Mouse (Mus musculus): ENCODE data around the gene Dpm1.
A peak's percentile ranks its signal among the peaks of the same experiment; 100 is the strongest.

The Dpm1 gene

DNA sequence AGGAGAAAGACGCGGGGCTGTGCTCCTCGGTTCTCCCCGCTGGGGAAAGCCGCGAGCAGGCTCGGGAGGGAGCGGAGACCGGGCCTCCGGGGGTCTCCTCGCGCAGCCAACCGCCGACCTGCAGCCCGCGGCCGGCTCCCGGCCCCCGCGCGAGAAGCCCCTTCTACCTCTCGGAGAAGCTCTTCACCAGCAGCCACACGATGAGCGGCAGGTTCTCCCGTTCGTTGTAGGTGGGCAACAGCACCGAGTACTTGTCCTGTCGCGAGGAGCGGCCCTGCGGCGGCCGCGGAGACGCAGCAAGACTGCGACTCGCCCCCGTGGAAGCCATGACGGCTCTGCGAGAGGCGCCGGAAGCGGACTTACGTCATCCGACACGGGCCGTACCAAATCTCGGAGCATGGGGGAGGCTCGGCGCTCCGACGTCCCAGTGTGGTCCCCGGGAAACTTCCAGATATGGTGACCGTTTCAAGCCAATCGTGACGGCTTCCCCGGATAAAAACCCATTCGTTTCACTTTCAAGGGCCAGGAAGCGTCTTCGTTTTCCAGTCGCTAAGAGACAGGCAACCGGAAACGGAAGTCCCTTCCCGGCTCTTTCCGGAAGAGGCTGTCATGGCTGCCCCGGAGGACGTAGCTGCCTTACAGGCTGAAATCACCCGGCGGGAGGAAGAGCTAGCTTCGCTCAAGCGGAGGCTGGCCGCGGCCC is at the start of gene Dpm1, which contains the start of the genes Gm20716 and Mocs3:
Gene Dpm1, minus strand, starts transcription at position 566 of the 703 bp plus-strand sequence.
Gene Gm20716, minus strand, starts transcription at position 339 of the 703 bp plus-strand sequence.
Gene Mocs3, plus strand, starts transcription at position 597 of the 703 bp plus-strand sequence.
- DNase-seq: peak; percentile 85 to 90

DNA sequence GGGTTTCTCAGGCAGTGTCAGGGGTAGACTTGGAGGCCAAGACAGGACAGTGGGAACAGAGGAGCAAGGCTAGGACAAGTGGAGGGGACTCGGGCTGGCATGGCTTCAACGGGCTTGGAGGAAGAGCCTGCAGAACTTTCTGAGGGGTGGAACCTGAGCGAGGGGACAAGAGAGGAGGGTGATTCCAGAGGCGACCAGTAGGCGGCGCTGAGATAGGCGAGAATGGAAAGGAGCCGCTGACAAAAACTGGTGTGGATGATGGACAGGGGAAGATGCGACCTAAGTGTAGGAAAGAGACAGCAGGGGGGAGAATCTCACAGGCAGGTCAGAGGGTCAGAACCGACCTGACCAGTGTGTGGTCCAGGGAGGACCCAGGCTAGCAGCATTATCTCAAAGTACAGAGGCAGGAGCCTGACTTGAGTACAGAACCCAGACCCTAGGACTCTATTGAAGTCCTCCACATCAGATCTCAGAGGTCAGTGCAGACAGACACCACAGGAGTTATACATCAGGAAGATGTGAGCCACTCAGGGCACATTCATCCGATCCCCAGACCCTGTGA is 44.1 kb upstream of the Dpm1 start:
- DNase-seq: peak; percentile 64 to 84

DNA sequence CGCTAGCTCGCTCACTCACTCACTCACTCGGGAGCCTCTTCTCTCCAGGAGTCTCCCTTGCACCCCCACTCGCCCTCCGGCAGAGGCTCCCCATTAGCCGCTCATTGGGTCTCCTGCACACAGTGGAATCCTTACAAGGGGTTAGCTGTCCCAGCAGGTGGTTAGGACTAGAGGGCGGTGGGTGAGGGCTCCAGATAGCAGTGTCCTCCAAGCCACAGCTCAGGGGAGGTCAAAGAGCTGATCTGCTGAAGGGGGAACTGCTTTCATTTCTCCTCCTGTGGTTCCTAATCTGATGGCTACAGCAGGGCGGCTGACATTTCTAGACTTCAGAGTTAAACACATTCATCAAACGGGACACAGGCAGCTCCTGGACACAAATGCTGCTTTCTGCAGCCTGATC is 43.0 kb upstream of the Dpm1 start:
- DNase-seq: no peak

GRCm38 (mm10) chr2:168268033-168268432 is 37.6 kb upstream of the Dpm1 start:
- DNase-seq: peak in 1 of 2 experiments; percentile 51

DNA sequence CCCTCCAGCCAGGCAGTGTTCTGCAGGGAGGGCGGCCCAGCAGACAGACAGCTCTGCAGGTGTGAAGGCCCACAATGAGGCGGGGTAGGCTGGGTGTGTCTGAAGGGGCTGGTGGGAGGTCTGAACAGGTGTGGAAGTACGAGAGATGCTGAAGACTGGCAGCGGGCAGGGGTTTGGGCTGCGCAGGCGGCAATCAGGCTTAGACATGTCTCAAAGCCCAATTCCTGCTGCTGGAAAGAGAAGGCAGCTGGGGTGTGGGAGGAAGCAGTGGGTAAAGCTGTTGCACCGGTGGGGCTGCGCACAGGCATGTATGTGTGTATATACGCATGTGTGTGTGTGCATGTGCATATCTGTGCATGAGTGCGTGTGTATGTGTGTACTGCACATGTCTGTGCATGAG is 30.5 kb upstream of the Dpm1 start:
- DNase-seq: no peak

- DNase-seq: no peak
These were observed 29.7 kb upstream of the Dpm1 start for GRCm38 (mm10) chr2:168260124-168260523.

DNA sequence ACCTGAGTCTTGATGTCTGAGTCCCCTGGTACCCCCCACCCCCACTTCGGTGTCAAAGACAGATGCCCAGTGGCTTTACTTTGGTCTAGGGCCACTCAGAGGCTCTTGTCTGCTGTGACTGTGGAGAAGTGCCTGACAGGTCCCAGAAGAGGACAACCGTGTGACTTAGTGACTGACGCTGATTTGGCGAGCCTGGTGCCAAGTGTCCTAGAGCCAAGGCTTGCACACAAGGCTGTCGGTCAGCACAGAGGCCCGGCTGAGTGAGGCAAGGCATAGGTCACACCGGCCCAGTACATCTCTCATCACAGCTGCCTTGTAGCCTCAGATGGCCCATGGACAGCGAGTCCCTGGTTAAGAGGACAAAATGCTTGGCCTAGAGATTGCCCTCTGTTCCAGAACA is 28.7 kb upstream of the Dpm1 start:
- DNase-seq: no peak

DNA sequence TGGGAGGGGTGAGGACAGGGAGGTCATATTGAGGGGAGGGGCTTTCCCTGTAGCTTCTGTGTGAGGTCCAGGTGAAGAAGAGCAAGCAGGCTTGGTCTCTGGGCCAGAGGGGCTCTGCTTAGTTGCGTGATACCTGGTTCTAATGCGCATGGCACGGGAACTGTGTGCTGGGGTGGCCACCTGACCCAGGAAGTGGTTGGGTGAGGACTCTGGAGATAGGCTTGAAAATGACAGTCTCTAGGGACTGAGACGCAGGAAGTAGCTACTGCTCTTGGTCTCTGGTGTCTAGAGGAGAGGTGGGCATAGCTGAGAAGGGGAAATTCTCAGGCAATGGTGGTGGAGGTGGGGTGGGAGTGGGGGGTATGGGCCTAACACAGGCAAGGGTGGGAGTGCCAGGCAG is 26.8 kb upstream of the Dpm1 start:
- no peak for DNase-seq

- DNase-seq: peak; percentile 60 to 76
These were observed 26.1 kb upstream of the Dpm1 start for GRCm38 (mm10) chr2:168256506-168256905.

DNA sequence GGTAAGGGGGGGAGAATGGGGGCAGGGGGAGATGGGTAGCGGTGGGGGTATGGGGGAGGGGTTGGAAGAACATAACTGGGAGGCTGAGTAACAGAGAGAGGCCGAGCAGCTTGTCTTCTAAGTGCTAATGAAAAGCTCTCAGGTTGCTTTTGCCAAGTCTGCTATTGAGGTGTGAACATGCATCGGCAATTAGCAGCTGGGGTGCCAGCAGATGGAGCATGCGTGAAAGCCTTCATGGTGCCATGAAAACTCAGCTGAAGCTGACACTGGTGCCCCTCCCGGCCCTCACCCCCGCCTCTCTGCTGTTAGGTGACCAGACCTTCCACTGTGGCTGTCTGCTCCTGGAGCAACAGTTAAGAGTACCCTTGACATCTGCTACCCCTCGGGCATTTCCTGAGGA is 23.4 kb upstream of the Dpm1 start:
- no peak for DNase-seq

DNA sequence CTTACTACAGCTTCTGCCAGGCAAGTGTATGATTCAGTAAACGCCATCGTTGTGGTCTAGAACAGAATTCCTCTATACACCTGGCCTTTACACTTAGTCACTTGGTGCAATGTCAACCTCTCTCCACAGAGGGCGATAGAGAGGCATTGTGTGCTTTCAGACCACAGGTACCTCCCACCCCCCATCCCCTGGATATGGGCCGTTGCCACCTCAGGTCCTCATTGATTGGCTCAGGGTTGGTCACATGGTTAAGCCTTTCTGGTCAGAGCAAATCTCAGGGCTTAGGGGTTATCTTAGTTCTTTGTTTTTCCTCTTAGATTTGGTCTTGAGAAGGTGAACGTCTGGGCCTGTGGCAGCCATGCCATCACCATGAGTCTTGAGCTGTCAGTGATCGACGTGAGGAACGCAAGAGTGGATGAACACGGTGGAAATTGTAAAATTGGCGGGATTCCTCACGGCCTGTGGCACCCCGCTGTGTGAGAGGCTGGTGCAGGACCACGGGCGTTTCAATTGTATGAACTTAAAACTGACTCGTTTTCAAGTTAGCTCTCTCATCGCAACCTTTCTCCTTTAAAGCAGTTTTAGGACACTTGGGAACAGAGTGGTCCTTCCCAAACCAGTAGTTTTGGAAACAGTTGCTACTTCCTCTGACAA is 22.4 kb upstream of the Dpm1 start:
- peak in 1 of 2 experiments; percentile 49 for DNase-seq

- DNase-seq: peak; percentile 83 to 94
These were observed 19.9 kb upstream of the Dpm1 start for GRCm38 (mm10) chr2:168250270-168250669.

- DNase-seq: peak in 1 of 2 experiments; percentile 13
These were observed 18.5 kb upstream of the Dpm1 start for GRCm38 (mm10) chr2:168248856-168249245.

GRCm38 (mm10) chr2:168248167-168248855 is 17.9 kb upstream of the Dpm1 start:
- no peak for DNase-seq

DNA sequence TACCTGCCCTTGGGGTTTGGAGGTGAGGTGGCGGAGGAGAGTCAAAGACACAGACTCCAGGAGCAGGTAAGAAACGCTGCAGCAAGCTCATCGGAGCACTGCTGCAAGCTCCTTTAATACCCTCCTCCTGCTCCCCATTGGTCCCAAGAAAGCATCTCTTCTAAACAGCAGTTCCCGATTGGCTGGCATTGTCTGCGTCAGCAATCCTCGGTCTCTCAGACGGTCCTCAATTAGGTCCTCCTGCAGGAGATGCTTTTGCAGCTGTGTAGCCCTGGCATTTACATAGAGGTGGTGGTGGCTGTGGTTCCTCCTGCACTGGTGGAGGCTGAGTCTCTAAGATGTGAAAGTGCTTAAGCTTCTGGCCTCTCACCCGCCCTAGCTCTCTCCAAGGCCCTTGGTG is 15.2 kb upstream of the Dpm1 start:
- DNase-seq: no peak

GRCm38 (mm10) chr2:168243278-168243677 is 12.9 kb upstream of the Dpm1 start:
- DNase-seq: no peak

GRCm38 (mm10) chr2:168242841-168243240 is 12.4 kb upstream of the Dpm1 start:
- no peak for DNase-seq

DNA sequence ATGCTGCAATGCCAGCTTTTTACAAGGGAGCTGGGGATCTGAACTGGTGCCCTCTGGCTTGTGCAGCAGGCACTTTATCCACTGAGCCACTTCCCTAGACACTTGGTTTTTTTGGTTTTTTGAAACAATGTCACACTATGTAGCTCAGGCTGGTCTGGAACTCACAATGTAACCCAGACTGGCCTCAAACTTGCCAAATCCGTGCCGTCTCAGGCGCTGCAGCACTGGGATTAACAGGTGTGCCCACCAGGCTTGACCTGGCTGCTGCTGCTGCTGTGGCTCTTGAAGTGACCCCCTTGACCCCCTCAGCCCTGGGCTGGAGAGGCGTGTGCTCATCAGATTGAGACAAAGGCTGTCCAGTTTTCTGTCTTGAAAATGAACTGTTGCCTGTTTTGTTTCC is 7.9 kb upstream of the Dpm1 start:
- no peak for DNase-seq

- DNase-seq: no peak
These were observed 2.9 kb upstream of the Dpm1 start for GRCm38 (mm10) chr2:168233286-168233685.

GRCm38 (mm10) chr2:168231471-168231829 is 1.1 kb upstream of the Dpm1 start:
- DNase-seq: no peak

DNA sequence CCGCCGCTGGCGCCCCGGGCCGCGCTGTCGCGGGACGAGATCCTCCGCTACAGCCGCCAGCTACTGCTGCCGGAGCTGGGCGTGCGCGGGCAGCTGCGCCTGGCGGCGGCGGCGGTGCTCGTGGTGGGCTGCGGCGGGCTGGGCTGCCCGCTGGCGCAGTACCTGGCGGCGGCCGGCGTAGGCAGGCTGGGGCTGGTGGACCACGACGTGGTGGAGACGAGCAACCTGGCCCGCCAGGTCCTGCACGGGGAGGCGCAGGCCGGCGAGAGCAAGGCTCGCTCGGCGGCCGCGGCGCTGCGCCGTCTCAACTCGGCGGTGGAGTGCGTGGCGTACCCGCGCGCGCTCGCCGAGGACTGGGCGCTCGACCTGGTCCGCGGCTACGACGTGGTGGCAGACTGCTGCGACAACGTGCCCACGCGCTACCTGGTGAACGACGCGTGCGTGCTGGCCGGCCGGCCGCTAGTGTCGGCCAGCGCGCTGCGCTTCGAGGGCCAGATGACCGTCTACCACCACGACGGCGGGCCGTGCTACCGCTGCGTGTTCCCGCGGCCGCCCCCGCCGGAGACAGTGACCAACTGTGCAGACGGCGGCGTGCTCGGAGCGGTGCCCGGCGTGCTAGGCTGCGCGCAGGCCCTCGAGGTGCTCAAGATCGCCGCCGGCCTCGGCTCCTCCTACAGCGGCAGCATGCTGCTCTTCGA is 531 bp upstream of the Dpm1 start:
- DNase-seq: peak; percentile 9 to 52

GRCm38 (mm10) chr2:168229116-168230025 is 1.0 kb downstream of the Dpm1 start:
- DNase-seq: peak; percentile 49 to 80

Data from kidney, postnatal 25 days (tissue).